Comparison of ENCODE assay signal across 22 mouse cellular contexts in genomic region chr6:86609235-86609634, GRCm38 (mm10). TPM values are rescaled to one million over a fixed set of nuclear protein-coding genes. Genes with fewer than 3 reads are reported as not detected.
DNase-seq lines count a peak whose midpoint lies in the region; ATAC-seq lines count a peak whose summit lies in the region.
"Had no signal": no experiment of that assay in that cellular context is flagged by ENCODE, and none has a peak within 500 bp of the region (broad histone marks: within the 10 kb centered on the region; RNA-seq: fewer than 3 reads in every experiment).

No protein-coding gene starts in this region.

- H3K36me3 ChIP-seq in liver, embryonic 16.5 days (ENCODE audit: control insufficient read depth, insufficient read depth): no peaks in the 10 kb centered on the region
- no peaks in the 10 kb centered on the region for H3K36me3 ChIP-seq in liver, embryonic 12.5 days
- no peaks in the 10 kb centered on the region for H3K36me3 ChIP-seq in stomach, embryonic 15.5 days
- H3K36me3 ChIP-seq: embryonic facial prominence, embryonic 13.5 days; heart, embryonic 15.5 days; limb, embryonic 10.5 days had no signal

- 0 out of 2 replicates have a peak overlapping the region, but pooled peaks have one; percentile 30 for H3K27ac ChIP-seq in liver, embryonic 16.5 days (ENCODE audit: low read length)
- no peak overlapping the region for H3K27ac ChIP-seq in liver, embryonic 12.5 days
- H3K27ac ChIP-seq in stomach, embryonic 15.5 days: no peak overlapping the region
- H3K27ac ChIP-seq: embryonic facial prominence, embryonic 13.5 days; heart, embryonic 15.5 days; left cerebral cortex, adult 2 months; limb, embryonic 10.5 days had no signal

- H3K4me2 ChIP-seq in liver, embryonic 16.5 days (ENCODE audit: low read depth, low read length): no peak overlapping the region
- H3K4me2 ChIP-seq in liver, embryonic 12.5 days: no peak overlapping the region
- H3K4me2 ChIP-seq in stomach, embryonic 15.5 days: no peak overlapping the region
- H3K4me2 ChIP-seq: embryonic facial prominence, embryonic 13.5 days; heart, embryonic 15.5 days; lung, embryonic 14.5 days had no signal

- ATAC-seq in liver, embryonic 16.5 days (ENCODE audit: low read depth): peak; percentile 40
- no peak for ATAC-seq in liver, embryonic 12.5 days
- peak; percentile 67 for ATAC-seq in common myeloid progenitor, adult 5-6 weeks (replicated peaks; ENCODE audit: low read depth, poor library complexity, severe bottlenecking)
- ATAC-seq in stomach, embryonic 15.5 days (ENCODE audit: insufficient read depth, low FRiP score, low read depth): 0 out of 2 replicates have a peak, but pooled peaks have one; percentile 30
- no peak for ATAC-seq in erythroblast, adult 5-6 weeks (replicated peaks; ENCODE audit: low FRiP score, poor library complexity, severe bottlenecking)
- ATAC-seq: activated CD4-positive, CD25-positive, alpha-beta regulatory T cell, adult 4 months; forebrain, postnatal 0 days; Patski had no signal

- H3K4me3 ChIP-seq in liver, embryonic 16.5 days (ENCODE audit: low read depth, low read length): no peak overlapping the region
- no peak overlapping the region for H3K4me3 ChIP-seq in liver, embryonic 12.5 days
- no peak overlapping the region for H3K4me3 ChIP-seq in stomach, embryonic 15.5 days (replicated peaks)
- H3K4me3 ChIP-seq: embryonic facial prominence, embryonic 13.5 days; heart, embryonic 15.5 days; left cerebral cortex, adult 2 months; limb, embryonic 10.5 days had no signal

- H3K9me3 ChIP-seq in liver, embryonic 16.5 days (replicated peaks; ENCODE audit: control insufficient read depth, low read length): no peaks in the 10 kb centered on the region
- H3K9me3 ChIP-seq in liver, embryonic 12.5 days (replicated peaks): no peaks in the 10 kb centered on the region
- H3K9me3 ChIP-seq in stomach, embryonic 15.5 days: no peaks in the 10 kb centered on the region
- H3K9me3 ChIP-seq: embryonic facial prominence, embryonic 13.5 days; heart, embryonic 15.5 days; limb, embryonic 10.5 days had no signal

- DNase-seq in lung, postnatal 36 days: peak; percentile 73
- no peak for DNase-seq in kidney, postnatal 25 days
- DNase-seq: adrenal gland, postnatal 25 days; cerebellum, adult 8-10 months; forebrain, postnatal 0 days; heart, adult 18-20 months; kidney, adult 11 months; kidney, postnatal 10 days; lung, embryonic 14.5 days; thymus, adult 2 months had no signal

- no peak overlapping the region for H3K9ac ChIP-seq in liver, embryonic 16.5 days (ENCODE audit: low read depth, low read length)
- no peak overlapping the region for H3K9ac ChIP-seq in liver, embryonic 12.5 days
- H3K9ac ChIP-seq in stomach, embryonic 15.5 days: no peak overlapping the region
- H3K9ac ChIP-seq: embryonic facial prominence, embryonic 13.5 days; forebrain, postnatal 0 days; heart, embryonic 15.5 days; lung, embryonic 14.5 days had no signal

- H3K4me1 ChIP-seq in liver, embryonic 16.5 days (ENCODE audit: control insufficient read depth, low read depth, low read length): peaks cover 15% of the 10 kb centered on the region
- H3K4me1 ChIP-seq in liver, embryonic 12.5 days: peaks cover 14% of the 10 kb centered on the region
- H3K4me1 ChIP-seq in stomach, embryonic 15.5 days: no peaks in the 10 kb centered on the region
- H3K4me1 ChIP-seq: embryonic facial prominence, embryonic 13.5 days had no signal

- H3K27me3 ChIP-seq in liver, embryonic 16.5 days (ENCODE audit: control insufficient read depth, insufficient read depth, low read depth, low read length): no peaks in the 10 kb centered on the region
- peaks cover 6% of the 10 kb centered on the region; the same call in 1 of the 2 replicates for H3K27me3 ChIP-seq in liver, embryonic 12.5 days (replicated peaks)
- H3K27me3 ChIP-seq in stomach, embryonic 15.5 days (replicated peaks): no peaks in the 10 kb centered on the region
- H3K27me3 ChIP-seq: embryonic facial prominence, embryonic 13.5 days; heart, embryonic 15.5 days; Patski had no signal

- 55% methylated on average over 6 of the region's 6 CpGs for WGBS in liver, embryonic 16.5 days (ENCODE audit: insufficient replicate concordance)
- WGBS in liver, embryonic 12.5 days (ENCODE audit: insufficient replicate concordance): 62% methylated on average over 6 of the region's 6 CpGs
- WGBS in stomach, embryonic 15.5 days: 91% methylated on average over 6 of the region's 6 CpGs

RNA-seq across cellular contexts. Expression of gene Asprv1, which starts 18.7 kb away (rescaled TPM):
- polyA plus RNA-seq in liver, embryonic 16.5 days (2015; fragmentation: Nextera tagmentation; extraction: Ambion mirVana): 2.3 and 2.9 TPM in 2 replicates
- 0.13 TPM in 2 replicates for polyA plus RNA-seq in liver, embryonic 12.5 days (2016; fragmentation: Nextera tagmentation; extraction: Ambion mirVana)
- total RNA-seq in common myeloid progenitor, adult 5-6 weeks (2017): 0.55 TPM in 1 of 2 replicates, not detected in the other
- polyA plus RNA-seq in stomach, embryonic 15.5 days (2015; fragmentation: Nextera tagmentation; extraction: Ambion mirVana): 30.9 and 104 TPM in 2 replicates
- 6.1 and 10.2 TPM in 2 replicates for total RNA-seq in erythroblast, adult 5-6 weeks (2015; ENCODE audit: low replicate concordance)
- 0.28 and 1.4 TPM in 2 replicates for total RNA-seq in erythroblast, adult 5-6 weeks (2017; ENCODE audit: low replicate concordance)
- total RNA-seq: adrenal gland, postnatal 25 days; gastrocnemius, adult 8-10 months; heart, adult 18-20 months had no signal
- polyA plus RNA-seq: Patski had no signal

RNA-seq across cellular contexts. Expression of gene Mxd1, which starts 59.7 kb away (rescaled TPM):
- polyA plus RNA-seq in liver, embryonic 16.5 days (2015; fragmentation: Nextera tagmentation; extraction: Ambion mirVana): 51.6 and 53.8 TPM in 2 replicates
- polyA plus RNA-seq in liver, embryonic 12.5 days (2016; fragmentation: Nextera tagmentation; extraction: Ambion mirVana): 35.1 and 39.7 TPM in 2 replicates
- 23.6 and 24.5 TPM in 2 replicates for total RNA-seq in common myeloid progenitor, adult 5-6 weeks (2017)
- polyA plus RNA-seq in stomach, embryonic 15.5 days (2015; fragmentation: Nextera tagmentation; extraction: Ambion mirVana): 15.1 and 18.6 TPM in 2 replicates
- total RNA-seq in erythroblast, adult 5-6 weeks (2015; ENCODE audit: low replicate concordance): 323 and 336 TPM in 2 replicates
- 573 and 620 TPM in 2 replicates for total RNA-seq in erythroblast, adult 5-6 weeks (2017; ENCODE audit: low replicate concordance)

Comparison
In these comparisons a context has a peak if more than half of its experiments do, and no peak if none do; other contexts are left out.
1. ATAC-seq: peak in liver, embryonic 16.5 days (single experiment), common myeloid progenitor, adult 5-6 weeks (single experiment) and stomach, embryonic 15.5 days (single experiment); none in liver, embryonic 12.5 days (single experiment) and erythroblast, adult 5-6 weeks (single experiment).